Mouse (Mus musculus) midbrain, embryonic 15.5 days (tissue): ENCODE results near the gene Ncoa5. TPM values are rescaled to one million over a fixed set of nuclear protein-coding genes. Genes with fewer than 3 reads are reported as not detected.

Source experiments
- ATAC-seq: fragments of 200-750 bp; cut with Nextera tagmentation; replicated peaks from 2 replicates; pipeline ENCODE4 v1.8.0; 2017; ENCODE audit warnings: moderate TSS enrichment
- H3K27ac ChIP-seq: fragments of 300-500 bp; sonication (generic); 2 replicates; pipeline ENCODE4 v1.5.1; 2015; ENCODE audit warnings: mild to moderate bottlenecking, inconsistent platforms
- H3K27me3 ChIP-seq: fragments of 300-500 bp; sonication (generic); replicated peaks from 2 replicates; pipeline ENCODE4 v1.6.1; 2015; ENCODE audit warnings: inconsistent platforms
- H3K36me3 ChIP-seq: fragments of 300-500 bp; sonication (generic); replicated peaks from 2 replicates; pipeline ENCODE4 v1.6.1; 2015; ENCODE audit warnings: inconsistent platforms
- H3K4me1 ChIP-seq: fragments of 300-500 bp; sonication (generic); 2 replicates; pipeline ENCODE4 v1.6.1; 2015; ENCODE audit warnings: inconsistent platforms
- H3K4me2 ChIP-seq: fragments of 300-500 bp; sonication (generic); 2 replicates; pipeline ENCODE4 v1.6.1; 2015; ENCODE audit warnings: inconsistent platforms, mild to moderate bottlenecking, moderate library complexity
- H3K4me3 ChIP-seq: fragments of 300-500 bp; sonication (generic); 2 replicates; pipeline ENCODE4 v1.5.1; 2015; ENCODE audit warnings: mild to moderate bottlenecking, inconsistent platforms
- H3K9ac ChIP-seq: fragments of 300-500 bp; sonication (generic); 2 replicates; pipeline ENCODE4 v1.6.1; 2015; ENCODE audit warnings: mild to moderate bottlenecking, inconsistent platforms
- H3K9me3 ChIP-seq: fragments of 300-500 bp; sonication (generic); 2 replicates; pipeline ENCODE4 v1.6.1; 2016; ENCODE audit warnings: inconsistent platforms
- WGBS: fragments of 180-500 bp; shearing (Covaris S2); methylation state at CpG from one replicate; pipeline ENCODE4 v1.1.7; 2015; ENCODE audit warnings: mixed read lengths; 5-methylcytosine and 5-hydroxymethylcytosine counted together
- polyA plus RNA-seq: library from polyadenylated mRNA; unstranded; fragments of >200 nt; fragmentation: Nextera tagmentation; extraction: Ambion mirVana; gene quantifications from 2 replicates; pipeline ENCODE4 v1.2.1, GENCODE M21; 2015

Gene Ncoa5
- polyA plus RNA-seq, 1 experiment from 2014 or later: 126 TPM

DNA sequence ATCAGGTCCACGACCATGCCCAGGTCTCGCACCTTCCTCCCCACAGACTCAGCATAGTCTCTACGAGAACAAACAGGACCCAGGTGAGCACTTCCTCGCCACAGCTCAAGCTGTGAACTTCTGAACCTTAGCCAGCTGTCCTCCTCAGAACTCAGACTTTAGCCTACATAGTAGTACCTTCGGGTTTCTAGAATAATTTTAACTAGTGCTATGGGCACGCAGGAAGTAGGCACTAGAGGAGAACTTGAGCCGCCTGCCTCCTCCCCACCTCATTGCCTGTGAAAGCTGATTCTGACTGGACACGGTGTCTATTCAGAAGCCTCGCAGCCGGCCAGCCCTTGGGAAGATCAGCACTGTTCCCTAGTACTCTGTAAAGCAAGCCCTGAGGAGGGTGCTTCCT, 30.4 kb downstream of the Ncoa5 start:
- Histone ChIP-seq H3K36me3 (peaks cover 81% of the 10 kb centered on the region), H3K4me1 (no peaks in the 10 kb centered on the region), H3K4me3 (no peak overlapping the region), H3K9ac (no peak overlapping the region), H3K27me3 (no peaks in the 10 kb centered on the region), H3K27ac (no peak overlapping the region), H3K9me3 (no peaks in the 10 kb centered on the region), H3K4me2 (no peak overlapping the region)
- WGBS: 87% methylated on average over 10 of the region's 10 CpGs
- ATAC-seq: no peak

- H3K4me1 ChIP-seq: peaks cover 8% of the 10 kb centered on the region
- no peaks in the 10 kb centered on the region for H3K27me3 ChIP-seq
- no peak overlapping the region for H3K27ac ChIP-seq
- ATAC-seq: no peak
- no peak overlapping the region for H3K4me3 ChIP-seq
- H3K9me3 ChIP-seq: no peaks in the 10 kb centered on the region
- no peak overlapping the region for H3K9ac ChIP-seq
- H3K4me2 ChIP-seq: no peak overlapping the region
- 79% methylated on average over 3 of the region's 3 CpGs for WGBS
- peaks cover 71% of the 10 kb centered on the region for H3K36me3 ChIP-seq
Measured at GRCm38 (mm10) chr2:165003108-165003507, 31.6 kb downstream of the Ncoa5 start.

DNA sequence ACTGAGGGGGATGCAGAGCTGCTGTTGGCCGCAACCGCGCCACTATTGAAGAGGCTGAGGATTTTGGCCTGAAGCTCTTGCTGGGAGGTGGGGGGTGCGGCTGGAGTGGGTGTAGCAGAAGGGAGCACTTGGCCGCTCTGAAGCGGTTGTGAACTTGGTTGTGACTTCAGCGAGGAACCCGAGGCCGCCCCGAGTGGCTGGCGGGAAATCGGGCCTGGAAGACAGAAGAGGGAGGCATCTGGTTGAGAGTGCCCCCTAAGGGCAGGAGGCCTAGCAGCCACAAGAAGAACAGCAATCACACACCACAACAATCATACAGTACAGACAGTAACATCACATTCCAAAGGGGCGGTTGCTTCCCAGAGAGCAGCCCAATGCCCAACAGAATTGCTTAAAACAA, 32.7 kb downstream of the Ncoa5 start:
- Histone ChIP-seq H3K9me3 (no peaks in the 10 kb centered on the region), H3K4me2 (no peak overlapping the region), H3K4me3 (no peak overlapping the region), H3K36me3 (peaks cover 60% of the 10 kb centered on the region), H3K27ac (no peak overlapping the region), H3K27me3 (no peaks in the 10 kb centered on the region), H3K4me1 (peaks cover 19% of the 10 kb centered on the region), H3K9ac (no peak overlapping the region)
- 91% methylated on average over 13 of the region's 13 CpGs for WGBS
- no peak for ATAC-seq

DNA sequence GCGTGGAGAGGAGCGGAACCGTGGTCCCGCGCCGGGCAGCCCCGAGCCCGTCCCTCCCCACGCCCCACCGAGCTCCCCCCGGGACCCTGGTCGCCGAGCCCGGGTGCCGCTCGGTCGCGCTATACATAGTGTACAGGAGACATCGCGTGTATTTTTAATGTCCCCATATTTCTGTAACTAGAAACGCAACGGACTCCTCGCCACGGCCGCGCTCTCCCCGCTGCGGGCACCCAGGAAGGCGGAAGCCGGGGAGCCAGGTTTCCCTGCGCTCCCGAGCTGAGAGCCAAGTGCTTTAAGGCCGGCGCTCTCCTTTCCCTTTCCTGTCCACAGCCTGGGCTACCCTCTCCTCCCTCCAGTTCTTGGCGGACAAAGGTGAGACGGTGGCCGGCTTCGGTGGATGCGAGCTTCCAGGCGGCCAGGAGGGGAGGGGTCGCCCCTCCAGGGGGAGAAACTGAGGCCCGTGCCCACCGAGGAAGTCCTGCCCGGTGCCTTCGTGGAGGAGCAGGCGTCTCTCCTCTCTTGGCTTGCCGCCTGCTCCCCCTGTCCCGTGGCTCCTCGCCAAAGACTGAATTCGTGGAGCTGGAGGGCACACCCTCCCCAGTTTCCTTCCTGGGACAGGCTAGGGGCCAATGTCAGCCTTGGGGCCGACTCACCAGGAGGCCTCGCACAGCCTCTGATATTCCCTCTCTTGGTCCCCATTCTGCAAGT, 36.8 kb downstream of the Ncoa5 start:
- Histone ChIP-seq H3K9ac (0 out of 2 replicates have a peak overlapping the region, but pooled peaks have one; percentile 2), H3K4me1 (peaks cover 19% of the 10 kb centered on the region), H3K4me3 (0 out of 2 replicates have a peak overlapping the region, but pooled peaks have one; percentile 2), H3K9me3 (no peaks in the 10 kb centered on the region), H3K36me3 (peaks cover 31% of the 10 kb centered on the region), H3K4me2 (peak overlapping the region; percentile 31), H3K27ac (no peak overlapping the region), H3K27me3 (no peaks in the 10 kb centered on the region)
- 3% methylated on average over 51 of the region's 52 CpGs for WGBS
- no peak for ATAC-seq

DNA sequence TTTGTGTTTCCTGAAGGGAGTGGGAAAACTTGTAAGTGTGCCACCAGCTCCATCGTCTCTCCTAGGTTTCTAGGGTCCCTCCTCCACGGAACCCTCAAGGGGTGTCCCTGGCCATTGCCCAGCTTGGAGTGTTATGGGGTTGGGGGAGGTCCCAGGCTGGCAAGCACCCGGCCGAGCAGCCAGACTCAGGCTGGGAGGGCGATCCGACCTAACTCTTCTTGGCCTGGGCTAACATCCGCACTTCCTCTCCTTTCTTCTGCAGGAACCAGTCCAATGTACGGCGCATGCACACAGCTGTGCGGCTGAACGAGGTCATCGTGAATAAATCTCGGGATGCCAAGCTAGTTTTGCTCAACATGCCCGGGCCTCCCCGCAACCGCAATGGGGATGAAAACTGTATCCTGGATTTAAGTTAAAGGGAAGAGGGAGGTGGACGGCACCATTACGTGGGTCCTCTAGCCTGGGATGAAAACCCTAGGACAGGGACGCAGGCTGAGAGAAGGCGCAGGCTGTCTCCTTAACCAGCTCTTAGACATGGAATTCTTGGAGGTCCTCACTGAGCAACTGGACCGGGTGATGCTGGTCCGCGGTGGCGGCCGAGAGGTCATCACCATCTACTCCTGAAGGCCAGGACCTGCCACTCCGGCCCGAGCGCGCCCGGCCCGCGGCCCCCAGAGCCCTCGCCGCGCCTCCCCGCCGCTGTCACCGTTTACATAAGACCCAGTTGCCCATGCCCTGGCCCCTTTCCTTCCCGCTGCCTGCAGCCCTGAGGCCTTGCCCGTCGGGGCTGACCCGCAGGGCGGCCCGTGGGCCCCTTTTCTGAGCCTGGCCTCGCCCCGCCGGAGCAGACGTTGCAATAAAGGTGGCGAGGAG, 37.6 kb downstream of the Ncoa5 start:
- Histone ChIP-seq H3K4me2 (peak overlapping the region; percentile 31), H3K4me3 (0 out of 2 replicates have a peak overlapping the region, but pooled peaks have one; percentile 2), H3K36me3 (peaks cover 25% of the 10 kb centered on the region), H3K9me3 (no peaks in the 10 kb centered on the region), H3K27me3 (no peaks in the 10 kb centered on the region), H3K27ac (no peak overlapping the region), H3K4me1 (peaks cover 19% of the 10 kb centered on the region), H3K9ac (0 out of 2 replicates have a peak overlapping the region, but pooled peaks have one; percentile 2)
- WGBS: 11% methylated on average over 49 of the region's 49 CpGs
- ATAC-seq: no peak

DNA sequence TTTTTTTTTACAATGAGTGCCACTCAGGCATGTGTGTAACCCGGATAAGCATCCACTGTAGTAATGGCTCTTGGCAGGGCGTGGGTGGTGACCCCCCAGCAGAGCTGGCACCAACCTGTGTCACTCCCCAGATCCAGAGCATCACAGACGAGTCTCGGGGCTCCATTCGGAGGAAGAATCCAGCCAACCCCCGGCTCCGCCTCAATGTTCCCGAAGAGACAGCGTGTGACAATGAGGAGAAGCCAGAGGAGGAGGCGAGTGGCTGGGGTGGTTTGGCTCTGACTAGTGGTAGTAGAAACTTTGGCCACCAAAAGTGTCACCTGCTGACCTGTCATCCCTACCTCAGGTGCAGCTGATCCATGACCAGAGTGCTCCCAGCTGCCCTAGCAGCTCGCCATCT, 38.7 kb downstream of the Ncoa5 start:
- no peak for ATAC-seq
- 71% methylated on average over 11 of the region's 11 CpGs for WGBS
- Histone ChIP-seq H3K9me3 (no peaks in the 10 kb centered on the region), H3K4me2 (no peak overlapping the region), H3K9ac (no peak overlapping the region), H3K27ac (no peak overlapping the region), H3K4me1 (peaks cover 19% of the 10 kb centered on the region), H3K4me3 (no peak overlapping the region), H3K27me3 (no peaks in the 10 kb centered on the region), H3K36me3 (peaks cover 15% of the 10 kb centered on the region; the same call in 1 of the 2 replicates)

- WGBS: 60% methylated on average over 21 of the region's 21 CpGs
Measured at GRCm38 (mm10) chr2:164994659-164995428, 39.8 kb downstream of the Ncoa5 start.

GRCm38 (mm10) chr2:164994156-164994555, 40.5 kb downstream of the Ncoa5 start:
- H3K9me3 ChIP-seq: no peaks in the 10 kb centered on the region
- peaks cover 19% of the 10 kb centered on the region for H3K4me1 ChIP-seq
- H3K27ac ChIP-seq: no peak overlapping the region
- ATAC-seq: no peak
- WGBS: 90% methylated on average over 11 of the region's 11 CpGs
- H3K9ac ChIP-seq: no peak overlapping the region
- no peaks in the 10 kb centered on the region for H3K27me3 ChIP-seq
- peaks cover 3% of the 10 kb centered on the region; the same call in 1 of the 2 replicates for H3K36me3 ChIP-seq
- H3K4me2 ChIP-seq: no peak overlapping the region
- H3K4me3 ChIP-seq: no peak overlapping the region

More at GRCm38 (mm10) chr2:164994659-164995428, 39.8 kb downstream of the Ncoa5 start:
- no peaks in the 10 kb centered on the region for H3K27me3 ChIP-seq
- H3K4me3 ChIP-seq: no peak overlapping the region
- ATAC-seq: no peak
- H3K9ac ChIP-seq: no peak overlapping the region
- peaks cover 5% of the 10 kb centered on the region; the same call in 1 of the 2 replicates for H3K36me3 ChIP-seq
- H3K27ac ChIP-seq: no peak overlapping the region
- H3K9me3 ChIP-seq: no peaks in the 10 kb centered on the region
- peaks cover 19% of the 10 kb centered on the region for H3K4me1 ChIP-seq
- no peak overlapping the region for H3K4me2 ChIP-seq

GRCm38 (mm10) chr2:164991808-164992207, 42.9 kb downstream of the Ncoa5 start:
- Histone ChIP-seq H3K27me3 (no peaks in the 10 kb centered on the region), H3K4me3 (no peak overlapping the region), H3K4me1 (no peaks in the 10 kb centered on the region), H3K9me3 (no peaks in the 10 kb centered on the region), H3K27ac (no peak overlapping the region), H3K4me2 (no peak overlapping the region), H3K9ac (no peak overlapping the region), H3K36me3 (peaks cover 3% of the 10 kb centered on the region; the same call in 1 of the 2 replicates)
- ATAC-seq: no peak
- 48% methylated on average over 10 of the region's 10 CpGs for WGBS

GRCm38 (mm10) chr2:164991111-164991510, 43.6 kb downstream of the Ncoa5 start:
- H3K36me3 ChIP-seq: peaks cover 7% of the 10 kb centered on the region
- ATAC-seq: no peak
- H3K9ac ChIP-seq: no peak overlapping the region
- H3K4me3 ChIP-seq: no peak overlapping the region
- H3K27ac ChIP-seq: no peak overlapping the region
- H3K4me1 ChIP-seq: no peaks in the 10 kb centered on the region
- H3K9me3 ChIP-seq: no peaks in the 10 kb centered on the region
- no peak overlapping the region for H3K4me2 ChIP-seq
- H3K27me3 ChIP-seq: no peaks in the 10 kb centered on the region
- WGBS: 78% methylated on average over 3 of the region's 3 CpGs

GRCm38 (mm10) chr2:164988777-164989176, 45.9 kb downstream of the Ncoa5 start:
- Histone ChIP-seq H3K4me1 (no peaks in the 10 kb centered on the region), H3K4me2 (no peak overlapping the region), H3K27me3 (no peaks in the 10 kb centered on the region), H3K36me3 (peaks cover 9% of the 10 kb centered on the region), H3K27ac (no peak overlapping the region), H3K9me3 (no peaks in the 10 kb centered on the region), H3K4me3 (no peak overlapping the region), H3K9ac (no peak overlapping the region)
- ATAC-seq: no peak
- 58% methylated on average over 13 of the region's 13 CpGs for WGBS
